Mouse (Mus musculus) cerebellum, postnatal 10 days (tissue): ENCODE measurements around the gene Zglp1.
"Not testable (repeated sequence)": the region's sequence is repeated elsewhere in the genome, so short reads cannot be mapped to it uniquely, and the experiment has no call there.

Source experiments
- DNase-seq, 2 experiments: peaks; one replicate each; pipeline ENCODE4 v3.0.0; 2021; ENCODE audit warnings: mixed read lengths in 2 of 2

Zglp1 gene

DNA sequence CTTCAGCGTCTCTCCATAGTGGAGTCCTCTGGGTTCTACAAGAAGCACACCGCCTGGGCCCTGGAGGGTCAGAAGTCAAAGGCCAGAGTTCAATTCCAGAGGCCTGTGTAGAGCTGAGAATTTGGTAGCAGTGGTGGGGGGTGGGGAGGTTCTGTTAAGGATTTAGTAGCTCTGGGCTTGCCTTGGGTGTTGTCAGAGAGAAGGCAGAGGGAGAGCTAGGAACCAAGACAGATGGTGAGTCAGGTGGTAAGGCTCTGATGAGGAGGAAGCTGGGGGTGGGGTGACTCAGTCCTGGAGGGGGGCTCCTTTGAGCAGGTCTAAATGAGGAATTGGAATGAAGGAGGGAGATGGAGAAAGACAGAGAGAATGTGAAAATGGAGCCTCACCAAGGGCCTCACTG, 4.0 kb downstream of the Zglp1 start:
- DNase-seq, result no peak

DNA sequence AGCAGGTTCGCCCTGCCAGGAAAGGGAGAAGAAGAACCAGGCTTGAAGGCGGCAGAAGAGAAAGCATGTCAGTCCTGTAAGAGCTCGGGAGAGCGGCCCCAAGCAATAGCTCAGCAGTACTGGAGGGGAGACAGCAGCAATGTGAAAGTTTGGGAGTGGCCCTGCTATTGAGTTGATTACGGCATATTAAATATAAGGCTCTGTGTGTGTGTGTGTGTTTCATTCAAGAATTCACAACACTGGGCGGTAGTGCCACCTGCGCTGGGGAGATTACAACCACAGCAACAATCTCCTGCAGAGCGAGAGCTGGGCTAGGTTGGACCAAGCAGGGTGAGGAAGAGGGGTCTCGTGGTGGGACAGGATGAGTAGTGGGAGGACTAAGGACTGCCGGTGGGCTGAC, 15.3 kb downstream of the Zglp1 start:
- DNase-seq, result no peak

GRCm38 (mm10) chr9:21045235-21045634, 21.7 kb downstream of the Zglp1 start:
- no peak for DNase-seq

DNA sequence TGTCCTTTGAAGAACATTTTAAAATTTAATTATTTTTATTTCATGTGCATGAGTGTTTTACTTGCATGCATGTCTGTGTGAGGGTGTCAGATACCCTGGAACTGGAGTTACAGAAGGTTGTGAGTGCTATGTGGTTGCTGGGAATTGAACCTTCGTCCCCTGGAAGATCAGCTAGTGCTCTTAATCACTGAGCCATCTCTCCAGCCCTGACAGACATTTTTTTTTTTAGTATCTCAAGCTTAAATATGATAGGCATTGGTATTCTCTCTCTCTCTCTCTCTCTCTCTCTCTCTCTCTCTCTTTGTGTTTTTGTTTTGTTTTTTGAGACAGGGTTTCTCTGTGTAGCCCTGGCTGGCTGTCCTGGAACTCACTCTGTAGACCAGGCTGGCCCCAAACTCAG, 22.1 kb downstream of the Zglp1 start:
- not testable (repeated sequence) for DNase-seq

GRCm38 (mm10) chr9:21043563-21043962, 23.3 kb downstream of the Zglp1 start:
- DNase-seq, result no peak

DNA sequence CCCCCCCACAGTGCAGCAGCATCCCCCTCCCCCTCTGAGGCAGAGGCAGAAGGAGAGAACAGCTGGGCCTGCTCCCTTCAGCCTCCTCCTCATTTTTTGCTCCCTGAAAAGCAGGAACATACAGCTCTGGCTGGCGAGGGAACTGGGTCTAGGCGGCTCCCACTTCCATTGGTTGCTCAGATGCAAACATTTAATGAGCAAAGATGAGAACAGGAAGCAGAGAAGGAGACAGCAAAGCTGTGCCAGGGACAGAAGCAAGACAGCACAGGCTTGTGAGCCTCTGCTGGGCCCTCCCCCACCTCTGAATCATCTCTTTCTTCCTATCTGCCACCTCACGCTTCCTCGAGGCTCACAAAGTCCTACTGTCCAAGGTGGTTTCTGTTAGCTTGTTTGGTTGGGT, 25.6 kb downstream of the Zglp1 start:
- DNase-seq, result no peak

GRCm38 (mm10) chr9:21039779-21040178, 27.1 kb downstream of the Zglp1 start:
- no peak for DNase-seq

DNA sequence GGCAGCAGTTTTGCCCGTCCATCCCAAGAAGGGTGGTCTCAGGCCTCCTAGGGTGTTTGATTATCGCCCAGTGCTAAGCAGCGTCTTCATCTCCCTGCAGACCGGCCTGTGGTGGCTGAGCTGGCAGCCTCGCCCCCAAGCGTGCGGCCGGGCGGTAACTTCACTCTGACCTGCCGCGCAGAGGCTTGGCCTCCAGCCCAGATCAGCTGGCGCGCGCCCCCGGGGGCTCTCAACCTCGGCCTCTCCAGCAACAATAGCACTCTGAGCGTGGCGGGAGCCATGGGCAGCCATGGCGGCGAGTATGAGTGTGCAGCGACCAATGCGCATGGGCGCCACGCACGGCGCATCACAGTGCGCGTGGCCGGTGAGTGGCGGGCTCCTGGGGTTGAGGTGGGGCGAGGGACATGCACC, 29.4 kb downstream of the Zglp1 start:
- peak; percentile 49 to 54 for DNase-seq

DNA sequence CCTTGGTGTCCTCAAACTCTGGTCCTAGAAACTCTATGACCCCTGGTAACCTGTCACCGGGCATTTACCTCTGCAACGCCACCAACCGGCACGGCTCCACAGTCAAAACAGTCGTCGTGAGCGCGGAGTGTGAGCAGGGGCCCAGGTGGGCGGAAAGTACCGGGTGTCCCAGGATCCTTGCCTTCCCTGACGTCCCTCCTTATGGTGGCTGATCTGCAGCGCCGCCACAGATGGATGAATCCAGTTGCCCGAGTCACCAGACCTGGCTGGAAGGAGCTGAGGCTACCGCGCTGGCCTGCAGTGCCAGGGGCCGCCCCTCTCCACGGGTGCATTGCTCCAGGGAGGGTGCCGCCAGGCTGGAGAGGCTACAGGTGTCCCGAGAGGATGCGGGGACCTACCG, 30.2 kb downstream of the Zglp1 start:
- no peak for DNase-seq

GRCm38 (mm10) chr9:21036161-21036560, 30.7 kb downstream of the Zglp1 start:
- no peak for DNase-seq

DNA sequence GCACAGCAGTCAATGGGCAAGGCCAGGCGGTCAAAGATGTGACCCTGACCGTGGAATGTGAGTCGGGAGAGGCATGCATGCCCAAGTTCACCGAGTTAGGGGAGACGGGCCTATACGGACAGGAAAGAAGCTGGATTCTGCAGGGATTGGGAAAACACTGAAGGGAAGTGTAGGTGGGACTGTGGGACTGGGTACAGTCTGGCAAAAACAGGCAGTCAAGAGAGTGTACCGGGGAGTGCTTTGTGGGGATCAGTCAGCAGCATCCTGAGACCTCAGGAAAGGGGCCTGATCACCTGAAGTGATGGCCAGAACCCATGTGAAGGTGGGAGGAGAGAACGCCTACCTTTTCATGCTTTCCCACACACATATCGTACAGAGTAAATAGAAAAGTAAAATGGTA, 31.3 kb downstream of the Zglp1 start:
- no peak for DNase-seq

DNA sequence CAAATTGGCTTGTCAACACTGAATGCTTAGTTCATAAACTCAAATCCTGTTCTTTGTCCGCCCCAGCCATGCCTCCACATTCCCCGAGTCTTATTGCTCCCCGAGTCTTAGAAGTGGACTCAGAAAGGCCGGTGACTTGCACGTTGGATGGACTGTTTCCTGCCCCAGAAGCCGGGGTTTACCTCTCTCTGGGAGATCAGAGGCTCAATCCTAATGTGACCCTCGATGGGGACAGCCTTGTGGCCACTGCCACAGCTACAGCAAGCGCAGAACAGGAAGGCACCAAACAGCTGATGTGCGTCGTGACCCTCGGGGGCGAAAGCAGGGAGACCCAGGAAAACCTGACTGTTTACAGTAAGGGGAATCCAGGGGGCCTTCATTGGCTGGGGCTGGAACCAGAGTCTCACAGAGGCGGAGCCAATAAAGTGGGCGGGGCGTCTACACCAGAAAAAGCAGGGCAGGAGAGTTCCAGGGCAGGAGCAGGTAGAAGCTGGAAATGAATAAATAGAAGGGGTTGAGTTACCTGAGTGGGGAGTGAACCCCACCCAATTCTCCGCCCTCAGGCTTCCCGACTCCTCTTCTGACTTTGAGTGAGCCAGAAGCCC, 32.3 kb downstream of the Zglp1 start:
- no peak for DNase-seq

- DNase-seq, result peak; percentile 55 to 73
Measured at GRCm38 (mm10) chr9:21033136-21033535, 33.8 kb downstream of the Zglp1 start.

DNA sequence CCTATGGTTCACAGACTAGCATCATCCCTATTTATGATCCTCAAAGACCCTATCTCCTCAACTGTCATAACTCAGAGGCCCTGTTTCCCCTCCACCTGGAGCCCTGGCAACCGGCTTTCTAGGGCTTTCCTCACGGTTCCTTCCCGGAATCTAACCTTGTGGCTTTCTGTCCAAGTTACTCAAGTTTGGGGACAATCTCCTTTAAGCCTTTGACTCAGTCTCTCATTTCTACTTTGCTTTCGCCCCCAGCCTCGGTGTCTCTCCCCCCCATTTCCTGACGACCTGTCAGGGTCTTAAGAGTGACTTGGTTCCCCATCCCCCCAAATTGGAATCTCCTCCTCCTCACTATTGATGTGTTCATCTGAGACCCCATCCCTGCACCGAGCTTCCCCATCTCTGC, 34.4 kb downstream of the Zglp1 start:
- DNase-seq, result no peak

GRCm38 (mm10) chr9:21031896-21032351, 35.0 kb downstream of the Zglp1 start, which contains the start of gene Icam5:
Gene Icam5 (plus strand): TSS chr9:21032073.
- DNase-seq, result peak; percentile 54 to 59

DNA sequence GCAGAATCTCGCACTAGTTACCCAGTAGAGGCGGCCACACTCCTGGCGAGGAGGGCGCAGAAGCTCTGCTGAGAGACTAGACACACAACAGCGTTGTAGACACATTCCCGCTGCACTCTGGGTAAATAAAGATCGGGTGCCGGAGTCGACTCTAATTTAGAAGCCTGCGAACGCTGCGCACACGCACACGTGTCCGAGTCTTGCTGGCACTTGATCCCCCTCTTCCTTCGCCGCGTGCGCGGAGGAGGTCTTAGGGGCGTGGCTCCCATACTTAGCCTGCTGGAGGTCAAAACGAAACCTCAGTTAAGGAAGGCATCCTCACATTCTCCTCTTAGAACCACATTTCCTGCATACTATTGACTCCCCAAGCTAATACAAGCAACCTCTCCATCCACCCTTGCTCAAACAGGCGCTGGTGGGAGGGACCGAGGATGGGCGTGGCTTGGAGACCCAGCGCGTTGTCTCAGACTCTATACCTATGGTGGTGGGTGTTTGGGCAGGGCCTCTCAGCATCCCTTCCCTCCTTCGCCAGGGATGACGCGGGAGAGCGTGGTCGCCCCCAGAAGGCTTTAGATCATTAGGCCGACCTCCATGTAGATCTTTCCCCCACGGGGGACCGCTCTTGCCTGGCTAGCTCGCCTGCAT, 35.5 kb downstream of the Zglp1 start:
- peak; percentile 67 to 68 for DNase-seq

- DNase-seq, result peak; percentile 90 to 92
Measured at GRCm38 (mm10) chr9:21030781-21031250, 36.1 kb downstream of the Zglp1 start.

GRCm38 (mm10) chr9:21030055-21030600, 36.8 kb downstream of the Zglp1 start:
- DNase-seq, result no peak

DNA sequence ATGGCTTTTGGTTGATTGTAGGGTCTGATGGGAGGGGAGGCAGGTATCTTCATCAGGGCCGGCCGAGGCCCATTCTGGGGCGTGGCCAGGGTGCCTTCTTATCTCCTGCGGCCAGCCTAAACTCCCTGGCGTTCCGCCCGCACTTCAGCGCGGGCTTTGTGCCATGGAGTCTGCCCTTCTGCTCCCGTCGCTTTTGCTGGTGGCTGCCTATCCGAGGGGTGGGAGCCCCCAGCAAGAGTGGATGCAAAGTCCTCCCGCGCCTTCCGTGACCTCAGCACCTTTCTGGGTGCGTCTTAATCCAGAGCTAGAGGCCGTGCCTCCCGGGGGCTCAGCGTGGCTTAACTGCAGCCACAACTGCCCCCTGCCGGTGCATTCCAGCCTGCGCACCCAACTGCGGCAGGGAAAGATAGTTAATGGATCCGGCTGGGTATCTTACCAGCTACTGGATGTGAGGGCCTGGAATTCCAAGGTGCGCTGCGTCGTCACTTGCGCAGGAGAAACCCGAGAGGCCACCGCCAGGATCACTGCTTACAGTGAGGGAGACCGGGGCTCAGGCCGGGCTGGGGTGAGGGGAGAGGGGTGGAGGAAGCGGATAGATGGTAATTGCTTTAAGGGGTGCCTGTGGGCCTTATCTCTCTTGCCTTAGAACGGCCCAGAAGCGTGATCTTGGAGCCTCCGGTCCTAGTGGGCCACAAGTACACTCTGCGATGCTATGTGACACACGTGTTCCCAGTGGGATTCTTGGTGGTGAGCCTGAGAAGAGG, 37.4 kb downstream of the Zglp1 start, which contains the start of gene Icam4:
Gene Icam4 (plus strand): TSS at position 83 of the 764 bp plus-strand sequence.
- DNase-seq, result peak; percentile 77 to 82

DNA sequence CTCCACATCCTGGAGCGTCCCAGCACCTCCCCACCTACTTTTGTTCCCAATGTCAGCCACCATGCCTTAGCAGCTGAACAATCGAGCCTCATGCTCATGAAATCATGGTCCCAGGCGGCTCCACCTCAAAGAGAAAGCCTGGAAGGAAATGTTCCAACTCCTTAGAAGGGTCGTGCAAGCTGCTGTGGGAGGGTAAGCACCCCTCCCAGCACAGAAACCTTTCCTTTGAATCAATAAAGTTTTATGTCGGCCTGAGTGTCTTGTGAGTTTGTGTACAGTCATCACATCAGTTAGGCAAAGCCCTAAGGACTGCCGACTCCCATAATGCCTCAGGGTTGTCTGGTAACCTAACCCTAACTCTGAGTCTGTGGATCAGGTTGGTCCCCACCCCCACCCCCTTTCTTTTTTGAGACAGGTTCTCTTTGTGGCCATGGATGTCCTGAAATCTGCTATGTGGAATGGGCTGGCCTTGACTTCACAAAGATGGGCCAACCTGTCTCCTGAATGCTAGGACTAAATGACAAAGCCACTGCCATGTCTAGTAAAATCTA, 38.3 kb downstream of the Zglp1 start:
- DNase-seq, result no peak

DNA sequence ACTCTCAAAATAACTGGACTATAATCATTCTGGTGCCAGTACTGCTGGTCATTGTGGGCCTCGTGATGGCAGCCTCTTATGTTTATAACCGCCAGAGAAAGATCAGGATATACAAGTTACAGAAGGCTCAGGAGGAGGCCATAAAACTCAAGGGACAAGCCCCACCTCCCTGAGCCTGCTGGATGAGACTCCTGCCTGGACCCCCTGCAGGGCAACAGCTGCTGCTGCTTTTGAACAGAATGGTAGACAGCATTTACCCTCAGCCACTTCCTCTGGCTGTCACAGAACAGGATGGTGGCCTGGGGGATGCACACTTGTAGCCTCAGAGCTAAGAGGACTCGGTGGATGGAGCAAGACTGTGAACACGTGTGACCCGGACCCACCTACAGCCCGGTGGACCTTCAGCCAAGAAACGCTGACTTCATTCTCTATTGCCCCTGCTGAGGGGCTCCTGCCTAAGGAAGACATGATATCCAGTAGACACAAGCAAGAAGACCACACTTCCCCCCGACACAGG, 39.1 kb downstream of the Zglp1 start:
- DNase-seq, result peak; percentile 54 to 59

DNA sequence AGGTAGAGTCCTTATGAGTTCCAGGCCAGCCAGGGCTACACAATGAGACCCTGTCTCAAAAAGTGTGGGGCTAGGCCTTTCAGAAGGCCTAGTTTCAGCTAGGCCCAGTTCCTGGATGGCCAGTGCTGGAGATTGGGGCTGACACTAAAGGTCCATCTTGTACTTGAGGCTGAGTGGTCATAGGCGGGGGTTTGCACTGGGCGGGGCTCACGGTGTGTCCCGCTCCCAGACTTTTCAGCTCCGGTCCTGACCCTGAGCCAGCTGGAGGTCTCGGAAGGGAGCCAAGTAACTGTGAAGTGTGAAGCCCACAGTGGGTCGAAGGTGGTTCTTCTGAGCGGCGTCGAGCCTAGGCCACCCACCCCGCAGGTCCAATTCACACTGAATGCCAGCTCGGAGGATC, 40.0 kb downstream of the Zglp1 start:
- DNase-seq, result no peak
